Mouse (Mus musculus) embryo, embryonic 11 days (tissue): ENCODE data around the gene Ergic1.

ENCODE experiments used
- DNase-seq: peaks from one replicate; pipeline ENCODE4 v3.0.0-alpha.2; 2015

The Ergic1 gene

DNA sequence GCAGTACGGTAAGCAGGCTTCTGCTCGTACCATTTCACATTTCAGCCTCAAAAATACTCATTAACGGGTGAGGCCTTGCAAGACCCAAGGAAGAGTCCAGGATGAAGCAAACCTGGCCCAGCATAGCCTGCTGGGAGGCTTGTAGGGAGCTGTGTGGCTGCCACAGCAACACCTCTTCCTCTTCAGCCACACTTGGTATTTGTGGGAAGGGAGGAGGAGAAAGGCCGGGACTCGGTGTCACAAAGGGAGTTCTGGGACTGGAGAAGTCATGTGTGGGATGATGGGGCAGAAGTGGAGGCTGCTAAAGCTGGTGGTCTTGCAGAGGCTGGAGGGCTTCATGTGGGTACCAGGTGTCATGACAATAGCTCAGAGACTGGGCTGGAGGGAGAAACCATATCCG, 40.2 kb downstream of the Ergic1 start:
- DNase-seq = no peak

DNA sequence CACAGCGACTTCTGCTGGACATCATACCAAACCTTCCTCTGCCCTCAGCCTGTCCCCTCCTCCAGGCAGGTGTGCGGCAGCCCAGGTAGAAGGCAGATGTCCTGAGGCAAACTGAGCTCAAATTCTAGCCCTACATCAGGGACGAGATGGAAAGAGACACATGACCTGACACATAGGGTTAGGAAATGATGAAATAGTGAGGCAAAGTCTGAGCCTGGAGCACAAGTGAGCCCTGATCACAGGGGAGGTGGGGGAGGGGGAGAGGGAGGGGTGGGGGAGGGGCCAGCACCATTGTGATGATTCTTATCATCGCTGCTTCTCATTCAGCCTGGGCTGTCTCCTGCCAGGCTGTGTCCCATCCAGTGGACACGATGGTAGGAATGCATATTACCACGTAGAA, 40.6 kb downstream of the Ergic1 start:
- no peak for DNase-seq

DNA sequence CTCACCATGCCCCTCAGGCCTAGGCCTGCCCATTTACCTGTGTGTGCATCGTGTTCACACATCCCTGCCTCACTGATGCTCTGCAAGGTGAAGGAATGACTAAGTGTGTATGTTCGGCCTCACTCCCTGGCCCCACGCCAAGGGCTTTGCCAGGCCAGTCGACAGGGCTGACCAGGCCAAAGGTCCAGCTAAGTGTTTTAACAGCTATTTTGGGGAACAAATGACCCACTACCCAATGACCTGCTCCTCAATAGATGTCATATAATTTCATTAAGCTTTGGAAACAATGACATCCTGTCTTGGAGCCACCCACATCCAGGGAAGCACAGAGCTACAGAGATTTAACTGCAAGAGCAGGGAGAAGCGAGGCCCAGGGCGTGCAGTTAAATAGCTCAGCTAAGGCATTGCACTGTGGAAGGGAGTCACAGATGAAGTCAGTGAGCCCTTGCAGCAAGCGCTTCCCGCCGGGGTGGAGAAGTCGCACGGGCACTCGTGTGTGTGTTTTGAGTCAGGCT, 41.1 kb downstream of the Ergic1 start:
- DNase-seq = no peak

DNA sequence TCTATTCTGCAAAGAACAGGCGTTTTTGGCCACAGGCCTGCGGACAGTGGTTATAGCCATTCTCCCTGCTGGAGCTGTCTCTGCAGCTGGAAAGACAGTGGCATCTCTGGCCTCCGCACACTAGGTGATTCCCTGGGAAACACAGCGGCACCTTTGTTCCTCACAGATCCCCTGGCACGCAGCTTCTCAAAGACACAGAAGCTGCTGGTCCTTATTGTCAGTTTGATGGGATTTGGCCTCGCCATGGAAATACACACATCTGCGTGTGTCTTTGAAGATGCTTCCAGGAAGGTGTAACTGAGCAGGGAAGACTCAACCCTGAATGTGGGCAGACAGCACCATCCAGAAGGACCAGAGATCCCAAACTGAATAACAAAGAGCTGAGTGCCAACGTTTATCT, 42.0 kb downstream of the Ergic1 start:
- DNase-seq = no peak

DNA sequence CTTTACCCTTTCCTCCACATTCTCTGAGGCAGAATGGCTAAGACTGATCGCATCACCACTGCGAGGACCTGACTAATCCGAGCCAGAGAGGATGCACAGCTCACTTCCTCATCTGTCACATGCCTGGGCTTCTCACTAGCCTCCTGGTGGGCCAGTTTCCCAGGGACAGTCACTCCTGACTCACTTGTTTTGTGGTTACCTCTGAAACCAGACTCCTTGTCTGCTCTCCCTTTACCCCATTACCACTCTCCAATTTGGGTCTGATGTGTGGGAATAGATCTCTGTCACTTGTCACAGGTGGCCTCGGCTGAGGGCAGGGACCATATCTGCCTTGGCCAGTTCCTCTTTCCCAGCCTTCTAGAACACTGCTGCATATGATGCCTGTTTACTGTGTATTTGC, 44.3 kb downstream of the Ergic1 start:
- DNase-seq = no peak

DNA sequence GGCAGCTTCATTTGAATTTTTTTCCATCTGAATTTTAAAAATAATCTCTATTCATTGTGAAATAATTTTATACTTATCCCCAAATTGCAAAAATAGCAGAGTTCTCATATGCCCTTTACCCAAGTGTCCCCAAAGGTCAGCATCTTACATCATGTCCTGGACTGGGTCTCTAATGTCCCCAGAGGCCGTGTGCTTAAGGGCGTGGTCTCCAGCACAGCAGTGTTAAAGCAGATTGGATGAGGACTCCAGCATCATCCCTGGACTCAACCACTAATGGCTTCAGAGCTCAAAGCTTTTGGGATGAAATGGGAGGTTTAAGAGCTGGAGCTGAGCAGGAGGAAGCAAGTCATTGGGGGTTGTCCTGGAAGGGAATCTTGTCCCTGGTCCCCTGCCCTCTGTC, 45.2 kb downstream of the Ergic1 start:
- DNase-seq = no peak

DNA sequence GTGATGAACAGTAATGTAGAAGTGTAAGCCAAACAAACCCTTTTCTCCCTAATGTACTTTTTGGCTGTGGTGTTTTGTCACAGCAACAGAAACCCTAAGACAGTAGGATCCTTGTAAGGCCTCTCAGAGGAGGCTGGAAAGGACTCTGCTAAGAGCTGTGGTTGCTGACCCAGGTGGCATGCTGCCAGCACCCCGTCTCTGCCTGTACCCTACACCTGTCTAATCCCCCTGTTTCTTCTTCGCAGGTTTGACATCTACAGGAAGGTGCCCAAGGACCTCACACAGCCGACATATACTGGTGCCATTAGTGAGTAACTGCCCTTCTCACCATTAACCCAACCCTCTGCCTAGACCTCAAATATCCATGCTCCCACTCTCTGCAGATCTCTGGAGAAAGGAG, 47.1 kb downstream of the Ergic1 start:
- DNase-seq = no peak

DNA sequence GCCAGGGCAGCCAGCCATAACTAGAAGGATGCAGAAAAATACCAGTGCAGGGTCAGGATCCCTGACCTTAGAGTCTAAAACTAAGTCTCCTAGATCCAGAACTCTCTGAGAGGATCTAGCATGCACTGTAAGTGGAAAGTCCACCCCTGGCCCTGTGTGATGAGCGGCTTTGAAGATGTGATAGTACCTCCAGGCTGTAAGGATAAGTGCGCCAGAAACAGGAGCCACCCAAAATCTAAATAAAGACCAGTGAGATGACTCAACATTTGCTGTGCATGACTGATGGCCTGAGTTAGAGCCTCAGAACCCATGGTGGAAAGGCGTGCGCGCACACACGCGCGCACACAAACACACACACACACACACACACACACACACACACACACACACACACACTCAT, 47.6 kb downstream of the Ergic1 start:
- no peak for DNase-seq

DNA sequence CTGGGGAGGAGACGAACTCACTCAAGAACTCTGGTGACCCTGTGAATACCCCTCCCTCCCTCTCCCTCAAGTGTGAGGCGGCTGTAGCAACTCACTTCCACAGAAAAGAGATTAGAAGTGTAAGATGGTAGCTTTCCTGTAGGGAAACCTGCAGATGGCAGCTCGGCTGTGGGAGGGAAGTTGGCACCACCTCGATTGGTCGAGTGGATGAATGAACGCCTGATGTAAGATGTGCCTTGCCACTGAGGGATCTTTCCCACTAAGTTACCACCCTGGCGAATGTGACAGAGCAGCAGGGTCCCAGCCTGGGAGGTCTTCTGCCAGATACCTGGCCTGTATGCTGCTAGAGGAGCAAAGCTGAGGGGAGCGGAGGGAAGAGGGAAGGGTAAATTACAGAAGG, 48.5 kb downstream of the Ergic1 start:
- no peak for DNase-seq

DNA sequence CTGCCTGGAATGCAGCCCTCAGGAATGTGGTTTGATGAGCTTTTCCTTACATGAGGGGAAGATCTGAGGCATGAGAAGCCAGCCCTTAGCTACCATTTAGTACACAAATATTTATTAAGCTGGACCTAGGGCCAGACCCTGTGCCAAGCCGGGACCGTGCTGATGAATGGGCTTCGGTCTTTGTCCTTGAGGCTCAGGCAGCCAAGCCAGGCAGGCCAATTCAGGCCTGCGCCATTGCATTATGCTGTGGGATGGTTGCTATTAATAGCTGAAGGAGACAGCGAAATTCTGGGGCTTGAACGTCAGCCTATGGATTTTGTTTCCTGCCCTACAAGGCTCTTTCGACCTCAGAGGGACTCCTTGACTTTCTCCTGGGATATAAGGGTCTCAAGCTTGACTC, 50.0 kb downstream of the Ergic1 start:
- DNase-seq = no peak

DNA sequence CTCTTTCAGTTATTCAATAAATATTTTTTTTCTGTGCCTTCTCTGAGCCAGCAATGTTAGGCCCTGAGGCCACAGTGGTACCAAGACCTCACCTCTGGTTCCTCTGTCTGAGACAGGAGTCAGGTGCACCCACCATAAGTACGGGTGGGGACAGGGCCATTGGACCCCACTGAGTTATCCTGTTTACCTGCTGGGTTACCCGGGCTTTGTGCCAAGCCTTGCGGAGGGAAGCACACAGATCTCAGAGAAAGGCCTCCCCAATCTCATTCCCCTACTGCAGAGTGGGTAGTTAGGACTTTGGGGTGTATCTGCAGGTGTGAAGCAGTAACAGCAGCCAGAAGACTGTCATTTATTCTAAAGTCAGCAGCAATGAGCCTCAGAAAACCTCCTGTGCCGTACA, 50.6 kb downstream of the Ergic1 start:
- no peak for DNase-seq

DNA sequence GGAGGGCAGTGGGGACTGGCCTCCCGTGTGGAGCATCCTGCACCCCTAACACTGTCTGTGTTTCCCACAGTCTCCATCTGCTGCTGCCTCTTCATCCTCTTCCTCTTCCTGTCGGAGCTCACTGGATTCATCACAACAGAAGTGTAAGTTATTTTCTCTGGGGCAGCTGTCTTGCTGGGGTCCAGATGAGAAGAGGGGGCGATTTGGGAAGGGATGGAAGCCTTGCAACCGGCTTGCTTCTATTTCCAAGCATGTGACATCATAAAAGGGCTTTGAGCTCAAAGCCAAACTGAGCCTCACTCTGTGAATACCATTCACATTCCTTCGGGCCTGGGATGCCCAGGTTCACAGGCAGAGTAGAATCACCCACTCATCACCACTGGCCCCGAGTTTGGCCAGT, 53.0 kb downstream of the Ergic1 start:
- DNase-seq = no peak

DNA sequence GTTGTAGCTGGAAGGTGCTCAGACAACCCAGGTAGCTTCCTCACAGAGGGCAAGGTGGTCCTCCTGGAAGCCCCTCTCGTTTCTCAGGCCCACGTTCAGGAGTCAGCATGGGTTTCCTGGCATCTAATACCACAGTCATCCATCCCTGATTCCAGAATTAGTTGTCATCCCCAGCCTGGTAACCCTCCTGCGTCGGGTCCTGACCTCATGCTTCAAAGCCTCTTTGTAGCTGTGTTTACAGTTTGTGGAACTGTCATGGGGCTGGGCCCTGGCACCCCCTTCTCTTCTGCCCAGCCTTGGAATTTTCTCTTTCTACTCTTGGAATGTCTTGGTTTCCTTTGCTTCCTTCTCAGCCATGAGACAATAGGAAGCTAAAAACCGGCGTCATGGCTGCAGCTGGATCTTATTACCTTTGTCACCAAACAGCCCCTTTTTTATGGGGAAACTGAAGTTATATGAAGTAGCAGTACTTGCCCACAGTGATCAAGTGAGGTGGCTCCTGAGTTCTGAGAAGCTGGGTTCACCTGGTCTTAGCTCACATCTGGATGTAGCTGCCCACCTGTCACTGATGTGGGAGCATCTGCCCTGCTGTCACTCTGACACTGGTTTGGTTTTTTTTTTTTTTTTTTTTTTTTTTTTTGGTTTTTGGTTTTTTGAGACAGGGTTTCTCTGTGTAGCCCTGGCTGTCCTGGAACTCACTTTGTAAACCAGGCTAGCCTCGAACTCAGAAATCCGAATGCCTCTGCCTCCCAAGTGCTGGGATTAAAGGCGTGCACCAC, 53.6 kb downstream of the Ergic1 start:
- DNase-seq = no peak

DNA sequence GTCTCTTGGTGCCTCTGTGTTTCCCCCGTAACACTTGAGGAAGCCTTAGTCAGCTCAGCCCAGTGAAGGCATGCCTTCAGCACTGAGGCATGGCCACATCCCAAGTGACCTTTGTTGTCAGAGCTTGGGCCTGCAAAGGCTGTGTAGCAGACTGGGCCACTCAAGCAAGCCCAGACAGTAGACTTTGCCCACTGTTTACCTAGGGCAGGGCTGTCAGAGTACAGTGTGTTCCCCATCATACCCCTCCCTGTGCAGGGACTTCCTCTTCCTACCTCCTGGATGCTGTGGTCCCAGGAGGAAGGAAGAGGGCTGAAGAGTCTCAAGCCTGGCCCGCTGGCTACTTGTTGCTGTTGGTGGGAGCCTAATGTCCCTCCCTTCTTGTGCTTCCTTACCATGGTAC, 55.4 kb downstream of the Ergic1 start:
- no peak for DNase-seq

DNA sequence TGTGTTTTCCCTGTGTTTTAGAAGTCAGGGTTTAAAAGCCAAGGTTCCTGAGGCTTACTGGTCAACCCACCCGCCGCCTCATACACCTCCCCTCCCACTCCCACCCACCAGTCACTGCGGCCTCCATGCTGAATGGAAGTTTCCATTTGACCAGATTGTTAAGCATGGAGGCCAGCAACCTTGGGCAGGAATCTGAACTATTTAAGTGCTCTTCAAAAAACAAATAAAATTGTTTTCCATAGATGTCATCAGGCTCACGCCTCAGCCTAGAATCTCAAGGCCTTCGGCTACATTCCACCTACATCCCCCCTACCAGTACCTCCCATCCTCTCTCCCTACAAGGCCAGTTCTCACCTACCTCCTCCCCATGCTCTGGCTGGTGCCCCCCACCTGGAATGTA, 57.2 kb downstream of the Ergic1 start:
- DNase-seq = no peak

DNA sequence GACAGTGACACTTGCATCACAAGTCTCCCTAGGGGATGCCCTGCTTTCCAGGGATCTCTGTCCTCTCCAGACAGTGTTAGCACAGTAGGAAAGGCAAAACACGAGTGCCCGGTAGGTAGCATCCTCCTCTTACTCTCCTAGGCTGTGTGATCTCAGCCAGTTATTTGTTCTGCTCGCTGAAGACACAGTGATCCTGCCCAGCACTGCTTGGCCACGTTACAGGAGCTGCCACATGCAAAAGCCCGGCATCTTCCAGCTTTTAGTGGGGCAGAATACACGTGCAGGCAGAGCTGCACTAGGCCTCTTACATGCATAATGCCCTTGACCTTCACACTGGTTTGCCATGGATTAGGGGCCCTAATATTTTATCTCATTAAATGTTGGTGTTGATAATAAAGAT, 58.3 kb downstream of the Ergic1 start:
- no peak for DNase-seq

DNA sequence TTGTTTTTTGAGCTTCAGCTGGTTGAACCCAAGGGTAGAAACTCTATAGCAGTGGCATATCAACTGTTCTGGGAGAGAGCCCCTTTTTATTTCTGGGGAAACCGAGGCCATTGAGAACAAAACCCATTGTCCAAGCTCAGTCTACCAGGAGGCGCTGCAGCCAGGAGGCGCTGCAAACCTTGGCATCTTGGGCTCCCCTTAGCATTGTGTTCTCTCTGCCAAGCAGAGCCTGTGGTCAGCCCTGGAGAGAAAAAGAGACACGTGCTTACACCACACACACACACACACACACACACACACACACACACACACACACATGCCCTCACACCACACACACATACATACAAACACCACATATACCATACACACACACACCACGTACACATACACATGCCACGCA, 59.0 kb downstream of the Ergic1 start:
- no peak for DNase-seq

DNA sequence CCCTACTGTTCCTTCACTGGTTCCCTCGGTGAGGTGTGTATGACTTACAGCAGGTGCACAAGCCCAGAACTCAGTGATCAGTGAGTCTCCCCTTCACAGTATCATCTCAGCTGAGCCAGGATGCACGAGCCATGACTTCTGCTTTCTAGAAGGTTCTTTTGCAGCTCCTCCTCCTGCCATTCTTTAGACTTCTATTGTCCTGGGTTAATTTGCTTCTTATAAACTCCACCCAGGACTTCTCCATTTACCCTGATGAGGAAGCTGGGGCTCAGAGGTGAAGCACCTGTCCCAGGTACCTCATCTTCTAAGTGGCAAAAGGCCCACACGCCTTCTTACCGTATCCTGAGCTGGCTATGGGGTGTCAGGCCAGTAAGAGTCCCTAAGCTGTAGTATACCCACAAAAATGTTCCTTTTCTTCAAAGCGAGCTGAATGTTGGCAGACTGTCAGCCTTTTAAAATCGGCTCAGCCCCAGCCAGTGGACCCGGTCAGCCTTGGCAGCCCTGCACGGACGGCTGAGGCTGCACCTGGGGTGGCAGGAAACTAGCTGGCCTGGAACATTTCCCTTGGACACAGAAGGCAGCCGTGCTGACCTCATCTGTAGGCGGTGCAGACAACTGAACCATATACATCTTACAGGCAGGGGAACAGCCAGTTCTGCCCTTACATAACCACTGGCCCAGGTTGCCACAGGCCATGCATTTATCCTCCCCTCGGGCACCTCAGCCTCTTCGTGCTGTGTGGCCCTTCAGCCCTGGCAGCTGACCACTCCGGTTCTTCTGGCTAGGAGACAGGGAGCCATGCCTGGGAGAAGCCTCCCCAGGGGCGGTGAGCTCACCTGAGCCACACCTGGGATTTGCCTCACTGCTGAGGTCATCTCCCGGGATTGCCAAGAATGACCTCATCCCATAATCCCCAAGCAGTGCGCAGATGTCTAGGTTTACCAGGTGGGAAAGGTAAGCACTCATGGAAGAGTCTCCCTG, 59.8 kb downstream of the Ergic1 start:
- DNase-seq = no peak

DNA sequence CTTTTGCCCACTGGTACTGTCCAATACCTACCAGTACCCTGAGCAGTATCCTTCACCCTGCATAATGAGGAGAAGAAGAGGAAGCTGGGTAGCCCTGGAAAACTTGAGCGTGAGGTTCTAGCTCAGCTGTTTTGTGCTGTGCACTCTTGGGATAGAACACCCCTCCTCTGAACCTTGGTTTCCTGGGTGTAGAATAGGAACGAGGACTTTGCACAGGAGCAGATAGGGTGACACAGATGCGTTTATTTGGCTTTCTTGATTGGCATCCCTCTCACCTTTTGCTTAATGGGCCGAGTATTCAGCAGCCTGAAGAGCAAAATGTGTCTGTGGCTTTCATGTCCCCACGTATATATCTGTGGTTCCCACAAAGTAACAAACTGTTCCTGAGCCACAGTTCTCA, 60.6 kb downstream of the Ergic1 start:
- no peak for DNase-seq

DNA sequence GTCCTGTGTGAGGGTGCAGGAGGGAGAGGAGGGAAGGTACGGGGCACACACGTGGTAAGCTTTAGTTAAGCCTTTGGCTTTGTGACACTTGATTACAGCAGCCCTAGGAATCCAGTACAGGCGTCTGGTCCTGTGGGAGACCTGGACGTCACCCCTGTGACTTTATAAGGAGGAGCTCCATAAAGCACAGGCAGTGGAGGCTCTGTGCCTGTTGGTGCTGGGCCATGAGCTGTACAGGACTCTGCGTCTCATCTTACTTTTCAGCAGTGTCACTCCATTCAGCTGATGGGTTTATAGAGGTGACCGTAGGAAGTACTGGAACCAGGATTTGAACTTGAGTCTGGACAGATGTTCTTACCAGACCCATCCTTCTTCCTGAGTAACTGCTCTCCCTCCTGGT, 62.7 kb downstream of the Ergic1 start:
- DNase-seq = no peak

DNA sequence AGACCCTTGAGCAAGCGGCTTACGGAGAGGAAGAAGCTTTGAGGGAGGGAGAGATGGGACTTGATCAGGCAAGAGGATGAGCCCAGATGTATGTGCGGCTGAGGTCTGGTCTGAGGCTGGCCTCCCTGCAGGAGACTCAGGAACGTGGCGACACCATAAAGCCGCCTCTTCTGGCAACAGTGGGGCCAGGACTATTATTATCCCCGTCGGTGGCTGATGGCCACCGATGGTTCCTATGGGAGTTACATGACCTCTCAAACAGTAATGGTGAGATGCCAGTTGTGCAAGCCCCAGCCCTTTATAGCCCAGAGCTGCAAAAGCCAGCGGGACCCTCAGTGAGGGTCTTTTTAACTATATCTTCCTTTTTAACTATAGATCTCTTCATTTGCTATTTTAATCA, 63.7 kb downstream of the Ergic1 start:
- DNase-seq = no peak

DNA sequence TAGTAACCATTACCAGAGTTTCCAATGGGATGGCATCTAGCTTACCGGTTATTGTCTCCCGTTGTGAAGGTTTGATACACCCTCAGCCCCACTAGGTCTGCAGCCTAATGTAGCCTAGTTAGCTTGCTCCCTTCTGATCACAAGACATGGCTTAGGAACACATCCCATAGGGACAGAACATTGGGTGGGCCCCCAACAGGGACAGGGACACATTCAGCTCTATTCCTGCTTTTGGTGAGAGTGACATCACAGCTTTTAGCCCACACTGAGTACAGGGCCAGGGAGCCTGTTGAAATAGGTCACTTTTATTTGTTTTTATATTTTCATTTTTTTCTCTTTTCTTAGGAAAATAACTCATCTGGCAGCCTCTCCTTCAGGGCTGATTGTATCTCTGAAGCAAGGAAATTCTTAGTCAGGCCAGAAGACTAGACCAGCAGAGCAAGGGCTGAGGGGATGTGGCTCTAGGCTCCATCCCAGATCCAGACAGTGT, 64.3 kb downstream of the Ergic1 start:
- no peak for DNase-seq

DNA sequence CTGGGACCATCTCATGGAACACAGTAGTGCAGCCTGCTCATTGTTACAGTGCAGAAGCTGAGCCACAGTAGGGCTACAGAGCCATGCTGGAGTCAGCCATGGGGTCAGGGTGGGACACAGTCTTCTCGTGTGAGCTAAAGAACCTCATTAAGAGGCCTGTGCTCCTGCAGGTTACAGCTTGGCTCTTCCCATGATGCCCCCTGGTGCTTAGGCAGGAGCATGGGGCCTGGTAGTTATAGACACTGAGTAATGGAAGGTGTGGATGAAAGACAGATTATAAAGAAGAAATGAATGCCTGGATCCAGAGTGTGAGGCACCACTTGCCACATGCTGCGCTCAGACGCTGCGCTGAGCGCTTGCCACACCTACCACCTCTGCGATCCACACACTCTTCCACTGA, 67.2 kb downstream of the Ergic1 start:
- DNase-seq = no peak

DNA sequence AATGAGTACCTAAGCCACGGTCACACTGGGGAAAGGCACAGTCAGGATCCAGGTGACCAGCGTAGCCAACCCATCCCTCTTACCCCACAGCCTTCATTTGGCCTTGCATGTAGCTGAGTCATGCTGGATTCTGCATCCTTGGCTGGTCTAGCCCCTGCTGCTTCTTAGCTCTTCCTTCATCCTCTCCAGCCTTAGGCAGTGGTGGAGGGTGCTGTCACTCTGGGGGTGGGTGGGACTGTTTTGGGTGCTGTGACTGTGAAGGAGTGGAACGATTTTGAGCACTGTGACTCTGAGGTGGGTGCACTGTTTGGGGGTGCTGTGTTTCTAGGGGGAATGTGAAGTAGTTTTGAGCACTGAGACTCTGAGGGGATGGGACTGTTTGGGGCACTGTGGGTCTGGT, 67.6 kb downstream of the Ergic1 start:
- no peak for DNase-seq
